Mouse (Mus musculus) thymus, postnatal 14 days (tissue): Measurements from ENCODE around the gene Pde6c.

Experiments
- DNase-seq: peaks from one replicate; pipeline ENCODE4 v3.0.0; 2021

Pde6c gene

DNA sequence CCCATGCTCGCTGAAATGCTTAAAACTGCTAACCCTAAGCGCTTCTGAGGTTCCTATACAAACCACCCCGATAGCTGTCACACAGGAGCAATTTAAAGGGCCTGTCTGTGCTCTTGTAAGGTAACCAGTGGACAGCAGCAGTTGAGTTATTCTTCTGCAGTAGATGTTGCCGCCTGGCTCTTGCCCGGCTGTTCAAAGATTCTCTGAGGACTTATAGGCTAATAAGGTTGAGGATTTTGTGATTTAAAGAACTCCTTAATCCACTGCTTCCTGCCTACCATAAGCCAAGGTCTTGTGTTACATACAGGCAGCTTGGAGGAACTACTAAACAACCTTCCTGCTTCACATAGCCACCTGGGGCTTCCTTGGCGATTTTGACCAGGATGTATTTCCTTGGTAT is at the start of gene Pde6c:
Gene Pde6c, plus strand, starts transcription at position 301 of the 400 bp plus-strand sequence.
- no peak for DNase-seq

DNA sequence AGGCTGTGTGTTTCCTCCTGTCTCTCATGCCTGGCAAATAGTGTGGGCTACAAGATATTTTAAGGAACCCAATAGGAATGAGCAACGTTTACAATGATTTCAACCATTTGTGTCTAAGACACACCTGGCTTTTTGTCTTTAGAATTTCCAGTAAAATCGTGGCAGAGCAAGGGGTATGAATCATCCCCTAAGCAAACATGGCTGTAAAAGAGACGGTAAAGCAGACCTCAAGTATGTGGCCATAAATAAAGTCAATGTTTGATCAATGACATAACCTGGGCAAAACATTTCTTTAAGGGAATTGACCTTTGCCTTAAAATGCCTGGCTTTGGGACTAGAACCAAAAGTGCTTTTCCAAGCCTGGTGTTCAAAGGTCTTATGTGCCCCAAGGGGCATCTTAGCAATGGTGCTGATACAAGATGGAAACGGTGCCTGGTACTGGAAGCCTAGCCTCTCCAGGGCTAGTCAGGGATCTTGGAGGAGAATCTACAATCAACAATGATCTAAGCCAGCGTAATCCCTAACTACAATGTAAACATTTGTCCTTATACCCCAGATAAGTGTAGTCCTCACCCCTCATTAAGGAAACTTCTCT is 49.6 kb upstream of the Pde6c start:
- DNase-seq: no peak

DNA sequence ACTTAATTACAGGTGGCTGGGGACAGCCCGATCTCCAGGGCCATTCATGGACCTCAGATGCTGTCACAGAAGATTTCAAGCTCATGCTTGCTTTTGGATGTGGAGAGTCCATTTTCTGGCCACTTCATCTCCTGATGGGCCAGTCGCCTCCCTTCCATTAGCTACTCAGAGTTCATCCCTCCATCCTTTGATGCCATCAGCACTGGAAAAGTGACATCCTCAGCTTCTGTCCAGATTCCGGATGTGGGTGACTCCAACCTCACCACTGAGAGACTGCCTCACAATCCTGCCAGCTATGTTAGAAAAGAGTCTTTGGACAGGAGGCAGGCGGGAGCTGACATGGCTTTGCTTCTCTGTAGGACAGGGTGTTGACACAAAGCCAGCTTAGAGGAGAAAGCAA is 46.7 kb upstream of the Pde6c start:
- DNase-seq: no peak

DNA sequence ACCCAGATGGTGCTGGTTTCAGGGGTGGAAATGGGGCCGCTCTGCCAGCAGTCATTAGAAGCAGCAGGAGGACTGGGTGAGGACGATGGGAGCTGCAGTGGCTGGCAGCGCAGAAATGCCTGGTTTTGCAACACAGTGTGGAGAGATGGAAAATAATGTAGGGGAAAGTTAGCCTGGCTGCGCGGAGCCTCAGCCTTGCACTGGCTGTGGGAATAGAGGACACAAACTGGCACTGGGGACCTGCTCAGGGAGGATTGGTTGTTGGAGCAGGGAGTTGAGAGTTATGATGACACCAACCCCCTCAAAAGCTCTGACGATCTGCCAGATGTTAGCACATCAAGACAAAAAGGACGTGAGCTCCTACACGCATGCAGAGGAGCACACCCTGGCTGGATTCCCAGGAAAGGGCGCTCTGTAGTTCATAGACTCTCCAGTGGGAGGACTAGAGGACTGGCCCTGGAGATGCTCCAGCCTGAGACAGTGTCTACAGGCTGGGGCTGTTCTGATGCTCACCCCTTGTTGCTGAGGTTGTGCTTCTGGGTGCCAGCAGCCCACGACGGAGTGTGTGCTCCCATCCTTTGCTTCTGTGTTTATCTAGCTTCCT is 45.5 kb upstream of the Pde6c start:
- DNase-seq: no peak

DNA sequence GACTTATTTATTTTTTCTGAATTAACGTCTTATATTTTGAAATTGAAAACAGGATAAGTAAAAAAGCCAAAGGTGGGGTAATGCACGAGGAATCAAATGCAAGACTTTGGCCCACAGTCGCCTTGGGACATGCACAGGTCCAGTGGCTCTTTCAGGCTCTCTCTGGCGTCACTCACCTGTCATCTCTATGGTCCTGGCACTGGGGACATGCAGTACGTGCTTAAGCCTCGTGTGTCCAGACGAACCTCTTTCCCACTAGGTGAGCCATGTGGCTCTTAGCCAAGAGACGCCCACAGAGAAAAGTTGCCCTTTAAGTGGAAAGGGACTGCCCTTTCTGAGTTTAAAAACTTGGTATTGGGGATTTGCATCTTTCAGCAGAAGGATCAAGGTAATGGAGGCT is 43.2 kb upstream of the Pde6c start:
- DNase-seq: no peak

DNA sequence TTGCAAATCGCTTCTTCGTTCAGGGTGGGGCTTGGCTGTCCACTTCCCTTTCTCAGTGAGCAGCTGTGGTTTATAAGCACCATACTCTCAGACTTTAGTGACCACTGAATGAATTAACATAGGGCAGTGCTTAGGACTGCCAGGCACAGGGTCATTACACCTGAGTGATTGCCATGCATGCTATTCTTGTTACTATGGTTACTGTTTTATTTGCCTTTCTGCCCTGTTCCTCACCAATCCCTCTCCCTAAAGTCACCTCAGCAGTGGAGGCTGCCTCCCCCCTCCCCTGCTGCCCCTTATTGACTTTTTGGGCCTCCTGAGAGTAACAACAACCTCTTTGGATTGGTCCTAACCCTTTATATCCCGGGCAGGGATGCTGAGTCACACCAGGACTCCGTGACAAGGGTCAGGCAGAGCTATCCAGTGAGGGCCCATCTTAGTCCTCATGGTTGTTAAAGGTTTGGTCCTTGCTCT is 41.0 kb upstream of the Pde6c start:
- DNase-seq: no peak

DNA sequence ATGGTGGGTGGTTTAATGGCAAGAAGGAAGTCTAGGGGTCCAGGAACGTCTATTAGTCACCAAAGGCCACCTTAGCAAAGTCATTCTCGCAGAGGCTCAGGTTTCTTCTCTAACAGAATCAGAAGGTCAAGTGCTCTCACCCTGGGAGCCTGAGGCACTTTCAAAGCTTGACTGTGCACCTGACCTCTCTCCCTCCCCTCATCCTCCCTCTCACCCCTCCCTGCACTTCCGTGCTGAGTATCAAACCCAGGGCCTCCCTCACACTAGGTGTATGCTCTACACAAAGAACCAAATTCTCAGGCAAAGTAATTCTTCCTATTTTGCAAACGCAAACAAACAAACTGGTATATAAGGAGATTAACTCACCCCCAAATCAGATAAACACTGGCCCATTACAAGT is 36.4 kb upstream of the Pde6c start:
- DNase-seq: no peak

DNA sequence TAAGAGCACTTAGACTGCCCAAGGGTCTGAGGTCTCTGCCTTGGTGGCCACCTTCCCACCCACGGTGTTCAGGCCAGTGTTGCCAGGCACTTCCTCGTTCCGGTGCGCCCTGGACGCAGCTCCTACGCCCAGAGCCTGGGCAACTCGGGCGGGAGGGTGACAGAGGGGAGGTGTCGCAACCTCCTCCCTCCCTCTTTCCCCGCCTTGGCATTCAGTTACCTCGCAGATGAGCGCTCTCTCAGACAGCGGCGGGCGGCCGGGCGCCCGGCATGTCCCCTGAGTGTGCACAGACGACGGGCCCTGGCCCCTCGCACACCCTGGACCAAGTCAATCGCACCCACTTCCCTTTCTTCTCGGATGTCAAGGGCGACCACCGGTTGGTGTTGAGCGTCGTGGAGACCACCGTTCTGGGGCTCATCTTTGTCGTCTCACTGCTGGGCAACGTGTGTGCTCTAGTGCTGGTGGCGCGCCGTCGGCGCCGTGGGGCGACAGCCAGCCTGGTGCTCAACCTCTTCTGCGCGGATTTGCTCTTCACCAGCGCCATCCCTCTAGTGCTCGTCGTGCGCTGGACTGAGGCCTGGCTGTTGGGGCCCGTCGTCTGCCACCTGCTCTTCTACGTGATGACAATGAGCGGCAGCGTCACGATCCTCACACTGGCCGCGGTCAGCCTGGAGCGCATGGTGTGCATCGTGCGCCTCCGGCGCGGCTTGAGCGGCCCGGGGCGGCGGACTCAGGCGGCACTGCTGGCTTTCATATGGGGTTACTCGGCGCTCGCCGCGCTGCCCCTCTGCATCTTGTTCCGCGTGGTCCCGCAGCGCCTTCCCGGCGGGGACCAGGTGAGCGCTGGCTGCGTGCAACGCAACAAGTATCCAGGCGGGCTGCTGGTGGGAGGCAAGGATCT is 35.5 kb upstream of the Pde6c start, which contains the start of gene Ffar4:
Gene Ffar4, plus strand, starts transcription at position 214 of the 901 bp plus-strand sequence.
- no peak for DNase-seq

DNA sequence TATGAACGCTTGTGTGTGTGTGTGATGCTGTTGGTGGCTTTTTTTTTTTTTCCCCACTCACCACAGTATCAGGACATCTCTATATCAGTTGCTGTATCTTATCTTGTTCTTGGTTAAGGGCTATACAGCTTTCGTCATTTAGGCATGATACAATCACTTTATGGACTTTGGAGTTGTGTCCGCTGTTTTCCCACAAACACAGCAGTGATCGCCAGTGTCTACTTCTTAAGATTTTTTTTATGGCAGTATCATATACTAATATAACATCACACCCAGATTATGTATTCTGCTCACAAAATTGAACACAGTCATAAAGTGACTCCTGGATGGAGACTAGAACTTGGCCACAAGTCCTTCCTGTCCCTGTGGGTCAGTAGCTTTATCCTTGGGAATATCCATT is 24.7 kb upstream of the Pde6c start:
- DNase-seq: no peak

DNA sequence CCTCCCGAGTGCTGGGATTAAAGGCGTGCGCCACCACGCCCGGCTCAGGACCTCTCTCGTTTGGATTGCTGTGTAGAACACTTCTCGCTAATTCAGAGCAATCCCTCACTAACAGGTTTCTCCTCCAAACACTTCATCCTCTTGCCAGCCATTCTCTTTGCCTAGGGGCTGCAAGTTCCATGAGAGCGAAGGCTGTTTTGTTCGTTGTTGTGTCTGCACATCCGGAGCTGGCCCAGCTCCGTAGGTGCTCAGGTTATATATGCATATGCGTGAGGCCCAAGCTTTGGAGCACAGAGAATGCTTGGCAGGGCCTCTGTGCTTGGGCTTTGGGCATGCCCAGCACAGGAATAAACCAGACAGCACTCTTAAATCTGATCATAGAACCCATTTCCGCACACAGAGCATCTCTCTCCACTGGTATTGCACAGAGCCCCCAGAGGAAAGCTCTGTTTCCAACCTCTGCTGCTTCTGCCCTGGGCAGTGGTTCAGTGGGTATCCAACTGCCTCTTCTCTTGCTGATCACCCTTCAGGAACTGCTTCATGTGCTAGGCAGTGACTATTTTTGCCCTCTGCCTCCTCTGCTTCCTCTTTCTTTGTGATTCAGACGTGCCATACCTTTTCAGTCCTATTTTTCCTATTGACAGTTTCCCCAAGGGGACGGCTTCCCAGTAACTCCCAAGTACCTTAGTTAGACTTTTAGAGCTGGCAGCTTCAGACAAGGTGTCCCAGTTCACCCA is 22.9 kb upstream of the Pde6c start:
- DNase-seq: no peak

DNA sequence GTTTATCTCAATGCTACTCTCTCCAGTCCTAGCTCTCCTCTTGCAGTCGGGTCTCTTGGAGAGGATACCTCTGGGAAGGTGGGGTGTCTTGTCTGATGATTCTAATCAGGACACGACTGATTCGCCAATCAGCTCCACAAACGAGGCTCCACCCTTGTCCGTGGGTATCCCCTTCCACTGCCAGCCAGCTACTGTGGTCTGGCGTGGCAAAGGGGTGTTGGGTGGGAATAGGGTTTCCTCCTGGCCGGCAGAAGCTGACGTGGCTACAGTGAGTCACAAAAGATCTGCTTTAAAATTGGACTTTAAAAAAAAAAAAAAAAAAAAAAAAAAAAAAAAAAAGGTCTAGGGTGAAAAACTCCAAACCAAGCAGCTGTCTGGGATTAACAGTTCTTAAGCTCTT is 21.5 kb upstream of the Pde6c start:
- DNase-seq: no peak

DNA sequence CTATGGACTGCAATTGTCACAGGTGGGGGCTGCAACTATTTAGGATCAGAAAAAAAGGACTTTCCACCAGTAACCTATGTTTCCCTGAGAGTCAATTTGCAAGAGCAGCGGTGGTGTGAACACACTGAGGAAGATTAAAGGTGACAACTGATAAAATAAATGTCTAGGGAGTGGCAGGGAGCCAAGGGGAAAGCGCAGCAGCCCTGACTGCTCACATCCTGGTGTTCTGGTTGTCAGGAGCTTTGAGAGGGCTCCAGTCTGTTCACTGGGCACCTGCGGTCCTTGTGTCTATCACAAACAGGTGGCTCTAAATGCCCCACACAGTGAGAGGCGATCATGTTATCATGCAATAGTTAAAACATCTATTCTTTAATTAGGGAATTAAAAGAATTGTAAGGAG is 20.0 kb upstream of the Pde6c start:
- no peak for DNase-seq

DNA sequence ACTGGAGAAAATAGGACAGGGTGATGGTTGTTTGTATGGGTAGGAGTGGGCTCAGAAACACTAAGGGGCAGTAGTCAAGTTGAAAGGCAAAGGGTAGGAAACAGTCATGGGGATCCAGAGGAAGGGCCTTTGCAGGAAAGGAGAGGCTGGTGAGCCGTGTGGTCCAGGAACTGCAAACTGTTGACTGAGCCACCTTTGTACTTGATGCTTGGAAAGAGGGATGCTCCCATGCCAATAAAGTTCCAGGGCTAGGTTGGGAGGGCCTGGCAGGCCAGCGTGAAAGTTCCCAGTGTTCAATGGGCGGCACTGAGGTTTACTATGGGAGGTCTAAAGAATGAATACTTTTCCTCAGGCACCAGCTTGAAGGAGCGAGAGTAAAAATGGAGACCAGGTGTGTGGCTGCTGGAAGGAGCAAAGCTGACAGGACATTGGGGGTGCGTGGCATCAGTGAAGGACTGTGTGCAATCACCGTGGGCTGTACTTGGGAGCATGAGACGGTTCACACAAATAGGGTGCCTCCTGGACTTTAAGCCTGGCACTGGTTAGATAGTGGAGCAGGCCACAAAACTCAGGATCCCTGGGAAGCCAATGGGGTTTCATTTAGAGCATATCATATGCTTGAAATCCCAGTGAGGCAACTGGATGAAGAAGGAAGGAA is 17.6 kb upstream of the Pde6c start:
- no peak for DNase-seq

DNA sequence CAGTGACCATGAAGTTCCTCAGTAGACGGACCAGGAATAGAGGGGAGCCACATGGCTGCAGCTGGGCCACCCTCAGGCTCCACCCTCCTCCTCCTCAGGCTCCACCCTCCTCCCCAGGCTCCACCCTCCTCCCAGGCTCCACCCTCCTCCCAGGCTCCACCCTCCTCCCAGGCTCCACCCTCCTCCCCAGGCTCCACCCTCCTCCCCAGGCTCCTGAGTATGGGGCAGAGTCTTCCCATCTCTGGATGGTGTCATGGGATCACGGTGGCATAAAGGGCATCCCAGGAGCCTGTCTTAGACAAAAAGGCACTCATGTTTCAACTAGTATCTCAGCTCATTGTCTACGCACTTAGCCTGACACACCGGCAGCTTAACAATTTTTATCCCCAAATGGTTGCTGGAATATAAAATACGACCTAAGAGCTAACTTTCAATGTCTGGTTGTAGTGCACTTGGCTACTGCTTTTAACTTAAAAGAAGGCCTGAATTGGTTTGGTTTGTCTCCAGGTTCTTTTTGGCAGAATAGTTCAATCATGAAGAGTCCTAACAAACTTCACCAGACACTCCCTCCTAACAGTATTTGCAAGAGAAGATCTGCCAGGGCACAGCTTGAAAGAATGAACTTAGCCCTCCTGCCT is 12.3 kb upstream of the Pde6c start:
- no peak for DNase-seq

DNA sequence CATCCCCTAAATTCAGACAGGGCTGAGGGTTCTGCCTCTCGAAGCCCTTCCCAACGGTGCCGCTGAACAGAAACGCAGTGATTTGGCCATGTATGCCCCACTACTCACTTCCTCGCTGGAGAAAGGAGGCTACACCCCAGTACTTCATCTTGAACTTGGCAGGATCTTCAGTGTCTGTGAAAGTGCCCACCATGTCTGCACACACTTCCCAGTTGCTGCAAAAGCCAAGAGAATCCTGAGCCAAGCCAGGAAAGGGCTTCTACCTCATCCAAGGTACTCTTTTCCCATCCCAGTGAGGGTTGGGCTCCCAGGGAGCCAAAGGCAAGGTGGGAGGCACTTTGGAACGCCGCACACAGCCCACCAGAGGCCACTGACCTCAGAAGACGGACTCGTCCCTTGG is 8.7 kb upstream of the Pde6c start:
- DNase-seq: no peak

DNA sequence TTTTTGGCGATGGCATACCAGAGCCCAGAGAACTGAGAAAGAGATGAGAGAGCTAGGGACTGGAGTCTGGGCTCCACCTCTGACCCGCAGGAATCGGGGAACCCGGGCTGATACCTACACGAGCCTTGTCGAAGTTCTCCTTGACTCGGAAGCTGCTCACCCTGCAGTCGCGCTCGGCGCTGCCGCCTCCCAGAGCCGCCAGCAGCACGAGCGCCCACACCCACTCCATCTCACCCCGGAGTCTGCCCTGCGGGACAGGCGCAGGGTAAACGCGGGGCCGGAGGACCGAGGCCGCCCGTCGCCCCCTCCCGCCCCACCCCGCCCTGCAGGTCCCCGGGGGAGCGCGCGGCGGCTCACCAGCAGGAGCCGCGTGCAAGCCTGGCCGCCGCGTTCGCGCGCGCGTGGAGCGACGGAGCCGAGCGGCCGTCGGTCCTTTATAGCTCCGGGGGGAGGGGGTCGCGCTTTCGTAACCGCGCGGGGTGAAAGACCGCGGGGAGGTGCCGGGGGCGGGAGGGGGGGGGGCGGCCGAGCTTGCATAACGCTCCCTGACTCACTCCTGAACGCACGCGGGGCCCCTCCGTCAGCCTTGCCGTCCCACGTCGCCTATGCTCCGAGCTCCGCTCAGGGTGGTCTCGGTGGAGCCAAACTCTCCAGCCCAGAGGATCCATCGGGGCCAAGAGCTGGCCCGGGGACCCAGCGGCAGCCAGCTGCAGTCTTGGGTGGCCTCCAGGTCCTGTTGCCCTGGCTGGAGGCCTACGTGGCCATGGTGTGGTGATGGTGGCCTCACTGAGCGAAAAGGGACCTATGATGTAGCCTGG is 8.0 kb upstream of the Pde6c start:
- DNase-seq: no peak

DNA sequence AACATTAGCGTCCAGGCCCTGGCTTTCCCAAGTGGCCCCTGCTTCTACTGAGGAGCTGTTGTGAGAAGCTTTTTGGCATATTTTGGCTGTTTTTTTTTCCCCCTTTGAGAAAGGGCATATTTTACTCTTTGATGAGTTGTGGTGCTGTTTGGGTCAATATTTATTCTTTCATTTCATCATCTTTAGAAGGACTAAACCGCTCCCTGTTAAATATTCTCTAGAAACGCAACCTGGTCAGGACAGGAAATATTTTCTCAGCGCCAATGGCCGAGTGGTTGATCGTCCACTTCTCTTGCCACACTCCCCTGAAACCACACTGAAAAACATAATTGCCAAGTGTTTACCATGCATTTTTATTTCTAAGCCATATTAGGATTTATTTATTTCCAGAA is 7.4 kb upstream of the Pde6c start, which contains the start of gene Rbp4:
Gene Rbp4, minus strand, starts transcription at position 63 of the 392 bp plus-strand sequence.
- DNase-seq: no peak

DNA sequence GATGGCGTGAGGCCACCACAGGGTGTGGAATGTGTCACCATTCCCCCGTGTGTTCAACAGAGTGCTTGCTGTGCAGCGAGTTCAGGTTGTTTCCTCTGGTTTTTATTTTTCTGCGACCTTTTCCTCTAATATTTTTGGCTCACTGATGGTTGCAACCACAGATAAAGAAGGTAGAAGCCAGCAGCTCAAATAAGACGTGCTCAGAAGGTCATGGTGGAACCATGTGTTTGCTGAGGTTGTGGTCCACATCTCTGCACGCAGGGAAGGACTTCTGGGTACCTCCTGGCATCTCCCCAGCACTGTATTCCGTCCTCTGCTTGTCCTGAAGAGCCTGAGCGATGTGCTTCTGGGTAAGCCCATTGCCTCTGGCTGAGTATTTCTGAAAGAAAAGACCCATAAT is 5.9 kb upstream of the Pde6c start:
- no peak for DNase-seq

DNA sequence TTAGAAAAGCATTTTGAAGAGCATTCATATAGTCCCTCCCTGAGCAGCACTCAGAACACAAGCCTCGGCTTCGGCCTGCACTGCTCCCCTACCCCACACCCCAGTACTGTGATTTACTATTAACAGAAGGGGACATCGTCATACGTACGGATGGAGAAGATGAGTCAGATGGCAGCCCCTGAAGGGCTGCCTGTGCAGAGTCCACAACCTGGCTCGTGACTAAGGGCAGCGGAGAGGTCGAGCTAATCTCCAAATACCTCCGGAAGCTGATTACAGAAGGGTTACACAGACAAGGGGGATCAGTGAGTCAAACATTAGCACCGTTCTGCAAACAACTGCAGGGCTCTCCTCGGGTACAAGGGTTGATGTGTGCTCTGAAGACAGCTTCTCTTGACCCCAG is 1.4 kb downstream of the Pde6c start:
- no peak for DNase-seq

DNA sequence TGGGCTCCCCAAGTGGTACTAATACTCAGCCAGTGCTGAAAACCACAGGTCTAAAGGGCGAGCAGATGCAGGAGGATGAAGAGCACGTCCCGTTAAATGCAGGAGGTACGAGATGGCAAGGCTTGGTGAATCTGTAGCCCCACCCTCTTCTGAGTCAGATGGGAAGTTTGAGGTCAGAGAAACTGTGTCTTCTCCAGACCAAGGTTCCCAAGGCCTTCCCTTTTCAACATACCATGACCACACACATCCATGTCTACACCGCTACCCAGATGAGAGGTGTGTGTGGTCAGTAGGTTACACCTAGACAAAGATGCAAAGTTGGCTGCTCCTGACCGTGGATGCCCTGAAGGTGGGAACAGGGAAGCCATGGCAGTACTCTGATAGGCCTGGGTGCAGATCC is 2.2 kb downstream of the Pde6c start:
- DNase-seq: no peak
